Mouse (Mus musculus) cortical plate, adult 2 months (tissue): ENCODE measurements around the gene Dph1.

ENCODE experiments used
- CTCF ChIP-seq: fragments of 200-500 bp; IDR thresholded peaks from 2 replicates; pipeline ENCODE4 v1.5.1; 2011; ENCODE audit warnings: mild to moderate bottlenecking, control low read depth, low read length; ENCODE audit not compliant: insufficient read depth; ENCODE audit errors: extremely low read depth
- POLR2A ChIP-seq: fragments of 200-500 bp; IDR thresholded peaks from 2 replicates; pipeline ENCODE4 v1.6.1; 2011; ENCODE audit warnings: mild to moderate bottlenecking, low read length, control low read depth; ENCODE audit not compliant: insufficient read depth; ENCODE audit errors: extremely low read depth

DNA sequence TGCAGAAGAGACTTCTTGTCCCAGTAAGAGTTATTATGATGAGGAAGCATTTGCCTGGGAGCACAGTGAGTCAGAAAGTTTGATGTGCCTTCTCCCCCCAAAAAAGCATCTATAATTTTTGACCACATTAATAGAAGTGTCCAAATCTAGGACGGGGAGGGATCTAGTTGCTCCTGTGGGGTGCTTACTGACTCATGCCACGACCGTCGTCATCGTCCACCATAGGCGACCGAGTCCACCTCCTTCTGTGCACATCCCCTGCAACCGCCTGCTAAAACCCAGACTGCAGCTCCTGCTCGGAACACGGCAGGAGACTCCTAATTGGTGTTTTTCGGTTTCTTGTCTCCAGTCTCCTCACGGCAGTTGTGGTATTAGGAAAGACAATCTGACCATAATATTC, 33.0 kb upstream of the Dph1 start:
- TF ChIP-seq POLR2A (no peak), CTCF (no peak)
